Mouse (Mus musculus): ENCODE data around the gene Nup35. TPM values are rescaled to one million over a fixed set of nuclear protein-coding genes. Genes with fewer than 3 reads are reported as not detected.

Gene Nup35
- polyA plus RNA-seq (2012; rRNA removed), result 77.9 and 81.7 TPM in 2 replicates

- Histone ChIP-seq H3K4me3 (ENCODE audit: control insufficient read depth, low read depth, low read length) (peak within 1 kb of the TSS; percentile 86), H3K36me3 (ENCODE audit: control insufficient read depth, insufficient read depth, low read length) (no peaks in the 10 kb centered on the region), H3K27ac (ENCODE audit: control insufficient read depth, insufficient read depth, low read depth, low read length) (peak within 1 kb of the TSS; percentile 93), H3K4me1 (ENCODE audit: control insufficient read depth, insufficient read depth, low read length) (peaks cover 3% of the 10 kb centered on the region), H3K27me3 (ENCODE audit: control insufficient read depth, insufficient read depth, low read length) (no peaks in the 10 kb centered on the region)
- TF ChIP-seq CTCF (IDR thresholded peaks at IDR 0.05; ENCODE audit: control insufficient read depth, insufficient read depth, insufficient replicate concordance, low read depth, low read length) (no peak), POLR2A (IDR thresholded peaks at IDR 0.05; ENCODE audit: control insufficient read depth, low read depth, low read length) (peak; percentile 85)
These were observed at the start of gene Nup35, which contains the start of gene Dusp19 for GRCm38 (mm10) chr2:80616854-80617737. Gene Nup35 (plus strand): TSS chr2:80617236. Gene Dusp19 (plus strand): TSS chr2:80617045.

- Histone ChIP-seq H3K36me3 (ENCODE audit: control insufficient read depth, insufficient read depth, low read length) (no peaks in the 10 kb centered on the region), H3K4me1 (ENCODE audit: control insufficient read depth, insufficient read depth, low read length) (no peaks in the 10 kb centered on the region), H3K27me3 (ENCODE audit: control insufficient read depth, insufficient read depth, low read length) (no peaks in the 10 kb centered on the region), H3K4me3 (ENCODE audit: control insufficient read depth, low read depth, low read length) (no peak overlapping the region), H3K27ac (ENCODE audit: control insufficient read depth, insufficient read depth, low read depth, low read length) (no peak overlapping the region)
- TF ChIP-seq POLR2A (IDR thresholded peaks at IDR 0.05; ENCODE audit: control insufficient read depth, low read depth, low read length), result no peak
- no peak for TF ChIP-seq CTCF (IDR thresholded peaks at IDR 0.05; ENCODE audit: control insufficient read depth, insufficient read depth, insufficient replicate concordance, low read depth, low read length)
These were observed 49.6 kb upstream of the Nup35 start for GRCm38 (mm10) chr2:80567411-80567810.

GRCm38 (mm10) chr2:80570656-80571055, 46.4 kb upstream of the Nup35 start:
- TF ChIP-seq POLR2A (IDR thresholded peaks at IDR 0.05; ENCODE audit: control insufficient read depth, low read depth, low read length) (no peak), CTCF (IDR thresholded peaks at IDR 0.05; ENCODE audit: control insufficient read depth, insufficient read depth, insufficient replicate concordance, low read depth, low read length) (no peak)
- no peak overlapping the region for H3K27ac ChIP-seq (ENCODE audit: control insufficient read depth, insufficient read depth, low read depth, low read length)
- H3K27me3 ChIP-seq (ENCODE audit: control insufficient read depth, insufficient read depth, low read length), result no peaks in the 10 kb centered on the region
- H3K4me1 ChIP-seq (ENCODE audit: control insufficient read depth, insufficient read depth, low read length), result no peaks in the 10 kb centered on the region
- no peak overlapping the region for H3K4me3 ChIP-seq (ENCODE audit: control insufficient read depth, low read depth, low read length)
- H3K36me3 ChIP-seq (ENCODE audit: control insufficient read depth, insufficient read depth, low read length), result no peaks in the 10 kb centered on the region

- TF ChIP-seq CTCF (IDR thresholded peaks at IDR 0.05; ENCODE audit: control insufficient read depth, insufficient read depth, insufficient replicate concordance, low read depth, low read length) (no peak), POLR2A (IDR thresholded peaks at IDR 0.05; ENCODE audit: control insufficient read depth, low read depth, low read length) (no peak)
- Histone ChIP-seq H3K27me3 (ENCODE audit: control insufficient read depth, insufficient read depth, low read length) (no peaks in the 10 kb centered on the region), H3K27ac (ENCODE audit: control insufficient read depth, insufficient read depth, low read depth, low read length) (no peak overlapping the region), H3K36me3 (ENCODE audit: control insufficient read depth, insufficient read depth, low read length) (no peaks in the 10 kb centered on the region), H3K4me1 (ENCODE audit: control insufficient read depth, insufficient read depth, low read length) (no peaks in the 10 kb centered on the region), H3K4me3 (ENCODE audit: control insufficient read depth, low read depth, low read length) (no peak overlapping the region)
These were observed 39.8 kb upstream of the Nup35 start for GRCm38 (mm10) chr2:80577286-80577685.

- H3K27ac ChIP-seq (ENCODE audit: control insufficient read depth, insufficient read depth, low read depth, low read length), result no peak overlapping the region
- H3K27me3 ChIP-seq (ENCODE audit: control insufficient read depth, insufficient read depth, low read length), result no peaks in the 10 kb centered on the region
- H3K36me3 ChIP-seq (ENCODE audit: control insufficient read depth, insufficient read depth, low read length), result no peaks in the 10 kb centered on the region
- no peak overlapping the region for H3K4me3 ChIP-seq (ENCODE audit: control insufficient read depth, low read depth, low read length)
- H3K4me1 ChIP-seq (ENCODE audit: control insufficient read depth, insufficient read depth, low read length), result no peaks in the 10 kb centered on the region
- TF ChIP-seq POLR2A (IDR thresholded peaks at IDR 0.05; ENCODE audit: control insufficient read depth, low read depth, low read length) (no peak), CTCF (IDR thresholded peaks at IDR 0.05; ENCODE audit: control insufficient read depth, insufficient read depth, insufficient replicate concordance, low read depth, low read length) (no peak)
These were observed 37.7 kb upstream of the Nup35 start for GRCm38 (mm10) chr2:80579253-80579891.

DNA sequence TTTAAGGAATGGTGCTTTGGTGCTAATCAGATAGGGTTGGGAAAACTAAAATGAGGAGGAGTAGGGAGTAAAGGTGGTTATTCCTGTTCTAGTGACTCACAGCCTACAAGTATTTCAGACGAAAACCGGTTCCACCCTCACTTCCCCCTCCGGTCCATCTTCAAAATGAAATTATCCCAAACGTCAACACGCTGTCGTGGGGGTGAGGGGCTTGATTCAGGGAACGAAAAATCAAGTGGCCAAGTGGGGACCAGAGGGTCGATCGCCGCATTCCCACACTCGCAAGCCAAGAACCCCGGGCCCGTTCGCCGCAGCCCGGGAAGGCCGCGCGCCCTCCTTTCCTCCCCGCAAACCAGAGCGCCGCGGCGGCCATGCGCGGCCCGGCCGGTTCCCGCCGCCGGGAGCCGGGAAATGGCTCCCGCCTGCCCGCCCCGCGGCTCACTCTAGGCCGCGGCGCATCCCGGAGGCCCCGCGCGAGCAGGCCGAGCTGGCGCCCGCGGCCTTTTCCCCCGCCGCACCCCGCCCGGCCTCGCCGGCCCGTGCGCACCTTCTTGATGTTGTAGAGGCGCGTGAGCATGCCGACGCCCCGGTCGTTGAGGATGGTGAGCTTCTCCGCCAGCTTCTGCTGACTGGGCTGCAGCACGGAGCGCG, 36.6 kb upstream of the Nup35 start:
- H3K4me3 ChIP-seq (ENCODE audit: control insufficient read depth, low read depth, low read length), result peak overlapping the region; percentile 97
- no peaks in the 10 kb centered on the region for H3K27me3 ChIP-seq (ENCODE audit: control insufficient read depth, insufficient read depth, low read length)
- H3K36me3 ChIP-seq (ENCODE audit: control insufficient read depth, insufficient read depth, low read length), result no peaks in the 10 kb centered on the region
- TF ChIP-seq CTCF (IDR thresholded peaks at IDR 0.05; ENCODE audit: control insufficient read depth, insufficient read depth, insufficient replicate concordance, low read depth, low read length) (no peak), POLR2A (IDR thresholded peaks at IDR 0.05; ENCODE audit: control insufficient read depth, low read depth, low read length) (no peak)
- H3K4me1 ChIP-seq (ENCODE audit: control insufficient read depth, insufficient read depth, low read length), result no peaks in the 10 kb centered on the region
- H3K27ac ChIP-seq (ENCODE audit: control insufficient read depth, insufficient read depth, low read depth, low read length), result peak overlapping the region; percentile 92

Measured in testis, adult 2 months (tissue).